Mouse (Mus musculus) limb, embryonic 14.5 days (tissue): ENCODE measurements around the gene Ass1. TPM values are rescaled to one million over a fixed set of nuclear protein-coding genes. Genes with fewer than 3 reads are reported as not detected.

Experiments
- ATAC-seq: fragments of 200-750 bp; cut with Nextera tagmentation; 2 replicates; pipeline ENCODE4 v1.8.0; 2017; ENCODE audit warnings: low read depth, moderate number of reproducible peaks, moderate TSS enrichment; ENCODE audit not compliant: low FRiP score
- DNase-seq: peaks from one replicate; pipeline ENCODE4 v3.0.0-alpha.2; 2015; ENCODE audit warnings: low spot score
- H3K27ac ChIP-seq: fragments of 300-500 bp; sonication (generic); replicated peaks from 2 replicates; pipeline ENCODE4 v1.5.1; 2014; ENCODE audit warnings: low read depth, mild to moderate bottlenecking, low read length, moderate library complexity, mixed read lengths
- H3K27me3 ChIP-seq: fragments of 300-500 bp; sonication (generic); 2 replicates; pipeline ENCODE4 v1.6.1; 2014; ENCODE audit warnings: low read length, mixed read lengths; ENCODE audit not compliant: control insufficient read depth, insufficient read depth
- H3K36me3 ChIP-seq: fragments of 300-500 bp; sonication (generic); 2 replicates; pipeline ENCODE4 v1.6.1; 2014; ENCODE audit warnings: mild to moderate bottlenecking, low read length, moderate library complexity, mixed read lengths; ENCODE audit not compliant: control insufficient read depth, insufficient read depth
- H3K4me1 ChIP-seq: fragments of 300-500 bp; sonication (generic); 2 replicates; pipeline ENCODE4 v1.6.1; 2014; ENCODE audit warnings: antibody characterized with exemption, low read length, mixed read lengths; ENCODE audit not compliant: control insufficient read depth, insufficient read depth
- H3K4me2 ChIP-seq: fragments of 300-500 bp; sonication (generic); replicated peaks from 2 replicates; pipeline ENCODE4 v1.6.1; 2014; ENCODE audit warnings: low read depth, mild to moderate bottlenecking, low read length, moderate library complexity; ENCODE audit not compliant: severe bottlenecking
- H3K4me3 ChIP-seq: fragments of 300-500 bp; sonication (generic); replicated peaks from 2 replicates; pipeline ENCODE4 v1.5.1; 2014; ENCODE audit warnings: low read length
- H3K9ac ChIP-seq: fragments of 300-500 bp; sonication (generic); 2 replicates; pipeline ENCODE4 v1.6.1; 2014; ENCODE audit warnings: mild to moderate bottlenecking, low read depth, low read length, moderate library complexity; ENCODE audit not compliant: severe bottlenecking
- H3K9me3 ChIP-seq: fragments of 300-500 bp; sonication (generic); 2 replicates; pipeline ENCODE4 v1.6.1; 2016; ENCODE audit warnings: low read length; ENCODE audit not compliant: control insufficient read depth
- POLR2A ChIP-seq: fragments of 200-500 bp; IDR thresholded peaks from 2 replicates; pipeline ENCODE4 v1.8.0; 2012; ENCODE audit warnings: inconsistent platforms, mild to moderate bottlenecking, moderate library complexity, borderline replicate concordance; ENCODE audit not compliant: insufficient read depth, insufficient read length; ENCODE audit errors: extremely low read depth
- WGBS: fragments of 180-500 bp; shearing (Covaris S2); extraction: QIAGEN DNeasy Blood & Tissue Kit; methylation state at CpG from one replicate; pipeline ENCODE4 v1.1.7; 2014; 5-methylcytosine and 5-hydroxymethylcytosine counted together
- polyA plus RNA-seq, 2 experiments: library from polyadenylated mRNA; depleted of rRNA in 1 of 2; stranded (reverse) in 1 of 2; unstranded in 1 of 2; fragments of >200 nt; fragmentation: Nextera tagmentation in 1 of 2; extraction: Ambion mirVana in 1 of 2; gene quantifications; 2 replicates each; pipeline versions ENCODE4 v1.2.1 to v1.2.3; 2012 to 2014

Ass1 gene
- polyA plus RNA-seq, 2 experiments: 17.1 to 27.1 TPM

DNA sequence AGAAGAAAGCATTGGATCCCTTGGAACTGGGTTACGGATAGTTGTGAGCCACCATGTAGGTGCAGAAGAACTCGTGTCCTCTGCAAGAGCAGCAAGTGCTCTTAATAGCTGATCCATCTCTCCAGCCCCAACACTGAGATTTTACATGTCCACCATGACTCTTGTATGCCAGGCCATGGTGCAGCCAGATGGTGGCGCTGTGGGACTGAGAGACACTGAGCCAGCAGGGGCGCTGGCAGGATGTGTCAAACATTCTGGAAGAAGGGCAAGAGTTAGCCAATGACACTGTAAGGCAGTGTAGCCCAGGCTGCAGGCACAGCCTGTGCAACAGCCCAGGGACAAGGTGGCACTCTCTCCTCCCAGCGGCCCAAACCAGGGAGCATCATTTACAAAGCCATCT lies 14.2 kb downstream of the Ass1 start:
- H3K9ac ChIP-seq: no peak overlapping the region
- 30% methylated on average over 5 of the region's 5 CpGs for WGBS

DNA sequence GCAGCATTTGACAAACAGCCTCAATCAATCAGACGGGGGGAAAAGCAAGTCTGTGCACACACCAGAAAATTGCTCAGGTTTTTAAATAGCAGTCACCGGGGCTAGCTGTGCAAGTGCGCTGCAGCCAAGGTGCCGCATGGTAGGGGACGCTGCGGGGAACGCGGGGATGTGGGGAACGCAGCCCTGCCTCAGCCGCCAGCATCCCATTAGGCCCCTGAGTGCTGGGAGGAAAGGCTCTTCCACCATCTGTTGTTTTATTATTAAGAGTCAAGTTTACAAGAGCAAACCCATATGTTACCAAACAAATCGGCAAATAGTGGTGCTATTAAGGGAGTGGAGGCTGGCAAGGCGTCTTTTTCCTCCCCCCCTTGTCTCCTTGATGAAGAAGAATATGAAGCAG lies 19.2 kb downstream of the Ass1 start:
- no peak overlapping the region for H3K4me3 ChIP-seq
- no peak overlapping the region for H3K9ac ChIP-seq
- no peak for TF ChIP-seq POLR2A
- H3K27ac ChIP-seq: no peak overlapping the region
- no peak overlapping the region for H3K4me2 ChIP-seq
- no peaks in the 10 kb centered on the region for H3K36me3 ChIP-seq
- ATAC-seq (no peak), DNase-seq (no peak)
- WGBS: 12% methylated on average over 12 of the region's 12 CpGs
- H3K27me3 ChIP-seq: no peaks in the 10 kb centered on the region
- 0 out of 2 replicates have a peak, but pooled peaks cover 7% of the 10 kb centered on the region for H3K4me1 ChIP-seq
- H3K9me3 ChIP-seq: no peaks in the 10 kb centered on the region

More for the DNA sequence above, 14.2 kb downstream of the Ass1 start:
- ATAC-seq (no peak), DNase-seq (peak; percentile 62)
- Histone ChIP-seq H3K4me2 (no peak overlapping the region), H3K27ac (no peak overlapping the region), H3K9me3 (no peaks in the 10 kb centered on the region), H3K4me1 (0 out of 2 replicates have a peak, but pooled peaks cover 4% of the 10 kb centered on the region), H3K36me3 (no peaks in the 10 kb centered on the region), H3K27me3 (no peaks in the 10 kb centered on the region), H3K4me3 (no peak overlapping the region)
- no peak for TF ChIP-seq POLR2A

- Histone ChIP-seq H3K27ac (no peak overlapping the region), H3K9ac (no peak overlapping the region), H3K27me3 (no peaks in the 10 kb centered on the region), H3K9me3 (no peaks in the 10 kb centered on the region), H3K36me3 (no peaks in the 10 kb centered on the region), H3K4me2 (no peak overlapping the region), H3K4me3 (no peak overlapping the region), H3K4me1 (0 out of 2 replicates have a peak, but pooled peaks cover 7% of the 10 kb centered on the region)
- no peak for DNase-seq
- ATAC-seq: 0 out of 2 replicates have a peak, but pooled peaks have one; percentile 30
- no peak for TF ChIP-seq POLR2A
- 78% methylated on average over 2 of the region's 2 CpGs for WGBS
Observed at GRCm38 (mm10) chr2:31490556-31490955, 20.5 kb downstream of the Ass1 start.

- Histone ChIP-seq H3K27me3 (no peaks in the 10 kb centered on the region), H3K27ac (no peak overlapping the region), H3K4me2 (no peak overlapping the region), H3K4me3 (no peak overlapping the region), H3K36me3 (no peaks in the 10 kb centered on the region), H3K9me3 (no peaks in the 10 kb centered on the region), H3K4me1 (0 out of 2 replicates have a peak, but pooled peaks cover 7% of the 10 kb centered on the region), H3K9ac (no peak overlapping the region)
- ATAC-seq (no peak), DNase-seq (no peak)
- 92% methylated on average over 8 of the region's 8 CpGs for WGBS
- TF ChIP-seq POLR2A: no peak
Observed at GRCm38 (mm10) chr2:31492308-31492707, 22.3 kb downstream of the Ass1 start.

GRCm38 (mm10) chr2:31493243-31493642 lies 23.2 kb downstream of the Ass1 start:
- Histone ChIP-seq H3K4me1 (0 out of 2 replicates have a peak, but pooled peaks cover 7% of the 10 kb centered on the region), H3K4me3 (no peak overlapping the region), H3K27ac (no peak overlapping the region), H3K4me2 (no peak overlapping the region), H3K9me3 (no peaks in the 10 kb centered on the region), H3K9ac (no peak overlapping the region), H3K27me3 (no peaks in the 10 kb centered on the region), H3K36me3 (no peaks in the 10 kb centered on the region)
- DNase-seq (no peak), ATAC-seq (no peak)
- WGBS: 54% methylated on average over 11 of the region's 11 CpGs
- no peak for TF ChIP-seq POLR2A

GRCm38 (mm10) chr2:31494315-31494714 lies 24.3 kb downstream of the Ass1 start:
- Histone ChIP-seq H3K4me3 (no peak overlapping the region), H3K27me3 (no peaks in the 10 kb centered on the region), H3K4me2 (no peak overlapping the region), H3K27ac (no peak overlapping the region), H3K36me3 (no peaks in the 10 kb centered on the region), H3K9ac (no peak overlapping the region), H3K4me1 (0 out of 2 replicates have a peak, but pooled peaks cover 2% of the 10 kb centered on the region), H3K9me3 (no peaks in the 10 kb centered on the region)
- no peak for ATAC-seq
- 68% methylated on average over 5 of the region's 5 CpGs for WGBS
- DNase-seq: no peak
- no peak for TF ChIP-seq POLR2A
